Mouse (Mus musculus) bone marrow macrophage, adult 2 months (primary cell): ENCODE results near the gene Hnrnpu.

Experiments
- CTCF ChIP-seq: IDR thresholded peaks from 2 replicates; pipeline ENCODE4 v1.5.1; 2012; ENCODE audit warnings: low read depth, mild to moderate bottlenecking, low read length, moderate library complexity
- POLR2A ChIP-seq: IDR thresholded peaks from 2 replicates; pipeline ENCODE4 v1.6.1; 2012; ENCODE audit warnings: mild to moderate bottlenecking, low read depth, low read length, borderline replicate concordance

- TF ChIP-seq CTCF, result no peak
- TF ChIP-seq POLR2A, result peak; percentile 96
Measured at GRCm38 (mm10) chr1:178337551-178338317, at the start of gene Hnrnpu.
